Mouse (Mus musculus) E14TG2a.4 (cell line): ENCODE results near the gene Atp4b.

Experiments used
- CTCF ChIP-seq: conservative IDR thresholded peaks from 2 replicates; pipeline ENCODE4 v1.5.1; 2014; ENCODE audit warnings: low read length
- POU5F1 ChIP-seq: IDR thresholded peaks from 2 replicates; pipeline ENCODE4 v1.6.1; 2014; ENCODE audit warnings: low read length, borderline replicate concordance

- TF ChIP-seq CTCF (no peak), POU5F1 (no peak)
Measured at GRCm38 (mm10) chr8:13415879-13416278, 19.3 kb upstream of the Atp4b start.
